Mouse (Mus musculus) forebrain, embryonic 16.5 days (tissue): Measurements from ENCODE around the gene AI413582. TPM values are rescaled to one million over a fixed set of nuclear protein-coding genes. Genes with fewer than 3 reads are reported as not detected.

Experiments
- ATAC-seq: fragments of 200-750 bp; cut with Nextera tagmentation; 2 replicates; pipeline ENCODE4 v1.8.0; 2017; ENCODE audit warnings: mild to moderate bottlenecking, moderate library complexity
- H3K27ac ChIP-seq: fragments of 300-500 bp; sonication (generic); 2 replicates; pipeline ENCODE4 v1.5.1; 2014; ENCODE audit warnings: low read length, control low read depth
- H3K27me3 ChIP-seq: fragments of 300-500 bp; sonication (generic); replicated peaks from 2 replicates; pipeline ENCODE4 v1.6.1; 2014; ENCODE audit warnings: low read length; ENCODE audit not compliant: control insufficient read depth, insufficient read depth
- H3K36me3 ChIP-seq: fragments of 300-500 bp; sonication (generic); 2 replicates; pipeline ENCODE4 v1.6.1; 2014; ENCODE audit not compliant: control insufficient read depth, insufficient read depth
- H3K4me1 ChIP-seq: fragments of 300-500 bp; sonication (generic); replicated peaks from 2 replicates; pipeline ENCODE4 v1.6.1; 2014; ENCODE audit warnings: low read length; ENCODE audit not compliant: control insufficient read depth, insufficient read depth
- H3K4me2 ChIP-seq: fragments of 300-500 bp; sonication (generic); 2 replicates; pipeline ENCODE4 v1.6.1; 2014; ENCODE audit warnings: mild to moderate bottlenecking, low read length, control low read depth
- H3K4me3 ChIP-seq: fragments of 300-500 bp; sonication (generic); replicated peaks from 2 replicates; pipeline ENCODE4 v1.5.1; 2014; ENCODE audit warnings: mild to moderate bottlenecking, low read length, control low read depth
- H3K9ac ChIP-seq: fragments of 300-500 bp; sonication (generic); replicated peaks from 2 replicates; pipeline ENCODE4 v1.6.1; 2014; ENCODE audit warnings: low read depth, low read length, control low read depth
- H3K9me3 ChIP-seq: fragments of 300-500 bp; sonication (generic); 2 replicates; pipeline ENCODE4 v1.6.1; 2016; ENCODE audit warnings: low read length; ENCODE audit not compliant: control insufficient read depth
- WGBS: fragments of 180-500 bp; shearing (Covaris S2); extraction: QIAGEN DNeasy Blood & Tissue Kit; methylation state at CpG from one replicate; pipeline ENCODE4 v1.1.7; 2014; 5-methylcytosine and 5-hydroxymethylcytosine counted together
- polyA plus RNA-seq: library from polyadenylated mRNA; unstranded; fragments of >200 nt; fragmentation: Nextera tagmentation; extraction: Ambion mirVana; gene quantifications from 2 replicates; pipeline ENCODE4 v1.2.1, GENCODE M21; 2015

The AI413582 gene
- polyA plus RNA-seq, 1 experiment from 2014 or later, result 49.8 TPM

DNA sequence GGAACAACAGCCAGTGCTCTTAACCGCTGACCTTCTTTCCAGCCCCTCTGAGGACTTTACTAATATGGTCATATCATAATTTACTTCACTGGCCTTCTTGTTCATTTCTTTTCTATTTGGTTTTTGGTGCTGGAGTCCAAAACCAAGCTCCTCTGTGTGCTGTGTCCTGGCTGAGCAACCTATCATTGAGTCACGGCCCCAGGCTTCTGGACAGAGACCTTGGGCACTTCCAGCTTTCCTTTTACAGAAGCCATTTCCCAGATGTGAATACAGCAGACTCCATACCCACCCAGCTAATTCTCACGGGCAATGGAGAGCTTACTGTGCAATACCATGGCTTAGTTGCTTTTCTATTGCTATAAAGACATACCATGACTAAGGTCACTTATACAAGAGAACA lies 34.7 kb upstream of the AI413582 start:
- peaks cover 36% of the 10 kb centered on the region for H3K4me1 ChIP-seq
- H3K27me3 ChIP-seq, result no peaks in the 10 kb centered on the region
- WGBS, result 87% methylated on average over 3 of the region's 3 CpGs
- peaks cover 7% of the 10 kb centered on the region for H3K36me3 ChIP-seq
- no peak overlapping the region for H3K9ac ChIP-seq
- no peak overlapping the region for H3K4me2 ChIP-seq
- ATAC-seq, result no peak
- H3K9me3 ChIP-seq, result no peaks in the 10 kb centered on the region
- no peak overlapping the region for H3K27ac ChIP-seq
- no peak overlapping the region for H3K4me3 ChIP-seq

DNA sequence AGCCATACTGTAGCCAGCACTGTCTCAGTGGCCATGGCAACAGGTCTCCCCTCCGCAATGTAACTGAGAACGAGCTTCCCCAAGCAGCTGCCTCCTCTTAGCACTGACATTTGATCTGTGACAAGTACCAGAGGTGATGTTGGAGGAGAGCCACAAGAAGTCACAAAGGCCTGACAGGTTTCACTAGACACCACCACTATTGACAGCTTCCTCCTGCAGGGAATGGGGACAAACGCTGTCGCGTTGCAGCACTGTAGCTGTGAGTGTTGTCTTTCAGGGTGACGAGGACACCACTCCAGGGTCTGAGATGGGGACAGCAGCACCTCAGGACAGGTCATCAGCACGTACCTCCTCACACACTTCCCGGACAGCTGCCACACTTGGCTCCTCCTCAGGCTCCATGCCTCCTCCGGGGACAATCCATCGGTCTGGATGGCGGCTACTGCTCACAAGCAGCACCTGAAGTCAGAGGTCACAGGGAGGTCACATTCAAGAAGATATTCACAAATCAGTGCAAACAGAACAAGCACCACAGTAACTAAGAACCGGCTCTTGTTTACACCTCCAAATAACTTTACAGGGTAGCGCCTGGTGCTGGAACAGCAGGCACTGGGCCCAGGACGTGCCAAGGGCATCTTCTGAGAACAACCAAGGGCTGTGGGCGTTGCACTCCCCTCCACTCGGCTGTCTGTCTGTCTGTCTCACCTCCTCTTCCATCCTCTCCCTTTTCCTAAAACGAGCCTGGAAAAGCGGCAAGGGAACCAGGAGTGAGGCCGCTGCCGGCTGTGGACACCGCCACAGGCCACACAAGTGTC lies 31.0 kb upstream of the AI413582 start:
- ATAC-seq, result no peak
- Histone ChIP-seq H3K27ac (no peak overlapping the region), H3K4me2 (no peak overlapping the region), H3K9ac (no peak overlapping the region), H3K4me1 (peaks cover 14% of the 10 kb centered on the region), H3K9me3 (no peaks in the 10 kb centered on the region), H3K36me3 (peaks cover 23% of the 10 kb centered on the region), H3K4me3 (no peak overlapping the region), H3K27me3 (no peaks in the 10 kb centered on the region)
- 83% methylated on average over 21 of the region's 21 CpGs for WGBS

DNA sequence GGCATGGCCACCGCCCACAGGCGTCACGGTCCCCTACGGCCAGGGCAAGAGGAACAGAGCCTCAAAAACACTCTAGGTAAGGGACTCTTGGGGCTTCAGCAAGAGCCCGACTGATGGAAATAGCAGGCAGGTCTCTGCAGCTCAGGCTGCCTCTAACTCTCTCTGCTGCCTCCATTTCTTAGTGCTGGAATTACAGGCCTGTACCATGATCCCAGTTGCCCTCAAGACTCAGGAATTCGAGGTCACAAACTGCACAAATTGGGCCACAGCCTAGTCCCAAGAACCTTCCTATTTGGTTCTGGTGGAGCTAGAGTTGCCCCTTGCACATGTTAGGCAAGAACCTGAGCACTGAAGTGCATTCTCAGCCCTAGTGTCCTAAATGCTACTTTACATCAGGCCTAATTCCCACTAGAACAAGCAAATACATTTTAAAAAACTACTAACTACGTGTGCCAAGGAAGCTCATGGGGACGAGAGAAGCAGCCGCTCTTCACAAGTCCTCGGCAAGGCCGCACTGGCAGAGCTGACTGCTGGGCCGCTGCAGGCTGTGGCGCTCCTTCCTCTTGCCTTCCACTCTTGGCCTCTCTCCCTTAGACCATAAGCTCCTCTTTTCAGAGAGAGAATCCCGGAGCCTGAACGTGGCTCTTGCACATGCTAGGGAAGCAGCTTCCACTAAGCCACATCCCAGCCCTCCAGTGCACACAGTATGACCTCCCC lies 30.3 kb upstream of the AI413582 start:
- no peak overlapping the region for H3K9ac ChIP-seq
- H3K4me1 ChIP-seq, result peaks cover 7% of the 10 kb centered on the region
- H3K4me3 ChIP-seq, result no peak overlapping the region
- WGBS, result 88% methylated on average over 15 of the region's 15 CpGs
- no peaks in the 10 kb centered on the region for H3K27me3 ChIP-seq
- peaks cover 26% of the 10 kb centered on the region for H3K36me3 ChIP-seq
- no peak overlapping the region for H3K27ac ChIP-seq
- no peak overlapping the region for H3K4me2 ChIP-seq
- no peak for ATAC-seq
- H3K9me3 ChIP-seq, result no peaks in the 10 kb centered on the region

DNA sequence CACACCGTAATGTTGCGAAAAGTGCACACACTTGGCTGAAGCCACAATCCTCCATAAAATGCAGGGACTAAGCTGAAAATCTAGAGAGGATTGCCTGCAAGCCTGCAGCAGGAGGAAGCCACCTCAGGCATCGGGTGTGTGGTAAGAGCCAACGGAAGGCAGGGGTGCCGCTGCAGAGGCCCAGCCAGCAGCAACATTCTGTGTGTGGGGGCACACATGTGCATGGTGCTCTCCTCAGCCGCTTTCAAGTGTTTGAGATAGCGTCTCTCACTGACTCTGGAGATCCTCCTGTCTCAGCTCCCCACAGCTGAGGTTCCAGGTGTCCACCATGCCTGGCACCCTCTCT lies 27.0 kb upstream of the AI413582 start:
- peaks cover 26% of the 10 kb centered on the region for H3K36me3 ChIP-seq
- H3K27ac ChIP-seq, result no peak overlapping the region
- 98% methylated on average over 7 of the region's 7 CpGs for WGBS
- H3K9me3 ChIP-seq, result no peaks in the 10 kb centered on the region
- peaks cover 4% of the 10 kb centered on the region for H3K4me1 ChIP-seq
- no peak for ATAC-seq
- no peak overlapping the region for H3K4me3 ChIP-seq
- H3K27me3 ChIP-seq, result no peaks in the 10 kb centered on the region
- no peak overlapping the region for H3K9ac ChIP-seq
- no peak overlapping the region for H3K4me2 ChIP-seq

DNA sequence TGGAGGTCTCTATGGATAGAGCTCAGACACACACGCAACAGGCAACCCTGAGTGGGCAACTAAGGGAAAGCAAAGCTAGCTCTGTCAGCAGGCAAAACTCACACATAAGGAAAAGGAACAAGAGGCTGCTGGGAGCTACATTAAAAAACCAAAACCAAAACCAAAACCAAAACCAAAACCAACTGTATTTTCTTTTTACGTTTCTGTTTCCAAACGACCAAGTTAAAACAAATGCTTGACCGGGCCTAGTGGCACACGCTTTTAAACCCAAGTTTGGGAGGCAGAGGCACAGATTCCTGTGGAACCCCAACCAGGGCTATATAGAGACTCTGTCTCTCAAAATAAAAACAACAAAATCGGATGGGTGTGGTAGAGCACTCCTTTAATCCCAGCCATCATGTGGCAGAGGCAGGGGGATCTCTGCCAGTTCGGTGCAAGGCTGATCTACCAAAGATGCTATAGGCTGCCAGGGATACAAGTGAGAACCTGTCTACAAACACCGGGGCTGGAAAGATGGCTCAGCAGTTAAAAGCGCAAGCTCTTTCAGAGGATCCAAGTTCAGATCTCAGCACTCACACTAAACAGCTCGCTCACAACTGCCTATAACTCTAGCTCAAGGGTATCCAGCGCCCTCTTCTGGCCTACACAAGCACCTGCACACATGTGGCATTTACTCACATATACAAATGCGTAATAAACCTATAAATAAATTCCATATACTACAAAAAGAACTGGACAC lies 26.4 kb upstream of the AI413582 start:
- Histone ChIP-seq H3K27ac (no peak overlapping the region), H3K36me3 (peaks cover 28% of the 10 kb centered on the region), H3K27me3 (no peaks in the 10 kb centered on the region), H3K4me3 (no peak overlapping the region), H3K9me3 (no peaks in the 10 kb centered on the region), H3K4me1 (peaks cover 6% of the 10 kb centered on the region), H3K4me2 (no peak overlapping the region), H3K9ac (no peak overlapping the region)
- no peak for ATAC-seq
- 89% methylated on average over 12 of the region's 12 CpGs for WGBS

DNA sequence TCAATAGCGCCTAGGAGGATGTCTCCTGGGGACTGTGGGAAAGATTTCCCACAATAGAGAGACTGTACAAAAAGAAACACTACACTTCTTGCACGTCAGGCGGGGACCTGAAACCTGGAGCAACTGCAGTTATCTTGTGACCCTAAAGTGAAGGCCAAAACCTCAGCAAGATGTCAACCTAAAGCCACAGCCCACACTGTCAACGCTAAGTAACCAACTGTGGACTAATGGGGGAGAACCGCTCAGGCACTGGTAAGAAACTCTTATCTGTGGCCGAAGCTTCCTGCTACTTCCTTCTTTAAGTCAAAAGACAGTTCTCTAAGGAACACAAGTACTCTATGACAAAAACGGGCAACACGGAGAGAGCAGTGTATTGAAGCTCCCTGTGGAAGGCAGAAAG lies 22.7 kb upstream of the AI413582 start:
- no peak overlapping the region for H3K4me2 ChIP-seq
- ATAC-seq, result no peak
- H3K27ac ChIP-seq, result no peak overlapping the region
- H3K4me3 ChIP-seq, result no peak overlapping the region
- H3K36me3 ChIP-seq, result peaks cover 16% of the 10 kb centered on the region
- no peak overlapping the region for H3K9ac ChIP-seq
- peaks cover 6% of the 10 kb centered on the region for H3K4me1 ChIP-seq
- WGBS, result 82% methylated on average over 8 of the region's 8 CpGs
- H3K27me3 ChIP-seq, result no peaks in the 10 kb centered on the region
- no peaks in the 10 kb centered on the region for H3K9me3 ChIP-seq

DNA sequence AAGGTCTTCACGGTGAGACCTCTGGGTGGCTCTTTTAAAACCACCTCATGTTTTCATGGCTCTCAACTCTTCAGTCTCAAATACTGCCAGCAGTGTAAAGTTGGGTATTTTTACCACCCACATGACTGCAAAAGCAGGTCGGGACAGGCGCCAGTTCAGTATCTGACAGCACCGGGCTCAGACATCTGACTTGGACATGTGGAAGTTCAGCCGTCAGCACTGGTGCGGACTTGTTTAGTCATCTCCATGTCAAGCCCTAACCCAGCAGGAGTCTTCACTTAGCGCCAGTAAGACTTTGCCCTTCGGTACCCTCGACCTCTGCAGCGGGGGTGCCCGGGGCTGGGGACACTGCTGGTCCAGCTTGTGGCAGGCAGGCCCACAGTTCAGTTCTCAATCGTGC lies 21.7 kb upstream of the AI413582 start:
- no peaks in the 10 kb centered on the region for H3K9me3 ChIP-seq
- H3K4me1 ChIP-seq, result peaks cover 6% of the 10 kb centered on the region
- no peak overlapping the region for H3K4me3 ChIP-seq
- 83% methylated on average over 12 of the region's 12 CpGs for WGBS
- H3K27ac ChIP-seq, result no peak overlapping the region
- H3K9ac ChIP-seq, result no peak overlapping the region
- H3K27me3 ChIP-seq, result no peaks in the 10 kb centered on the region
- H3K36me3 ChIP-seq, result peaks cover 10% of the 10 kb centered on the region
- H3K4me2 ChIP-seq, result no peak overlapping the region
- ATAC-seq, result no peak

DNA sequence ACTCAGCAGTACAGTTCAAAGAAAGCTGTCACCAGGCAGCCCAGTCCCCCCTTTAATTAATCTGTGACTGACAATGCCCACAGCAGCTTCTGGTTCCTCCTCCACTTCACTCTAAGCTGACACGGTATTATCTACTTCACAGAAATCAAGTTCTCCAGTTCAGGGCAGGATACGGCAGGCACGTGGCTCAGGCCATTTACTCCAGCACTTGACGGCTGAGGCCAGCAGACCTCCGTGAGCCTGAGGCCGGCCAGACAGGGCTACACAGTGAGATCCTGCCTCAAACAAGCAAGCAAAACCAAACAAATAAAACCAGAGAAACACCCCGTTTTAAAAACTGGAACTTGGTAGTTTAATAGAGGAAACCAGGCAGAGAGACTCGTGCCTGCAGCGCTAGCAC lies 21.1 kb upstream of the AI413582 start:
- Histone ChIP-seq H3K9me3 (no peaks in the 10 kb centered on the region), H3K4me2 (no peak overlapping the region), H3K4me1 (peaks cover 6% of the 10 kb centered on the region), H3K9ac (no peak overlapping the region), H3K27me3 (no peaks in the 10 kb centered on the region), H3K4me3 (no peak overlapping the region), H3K36me3 (peaks cover 15% of the 10 kb centered on the region), H3K27ac (no peak overlapping the region)
- WGBS, result 69% methylated on average over 9 of the region's 9 CpGs
- ATAC-seq, result no peak

DNA sequence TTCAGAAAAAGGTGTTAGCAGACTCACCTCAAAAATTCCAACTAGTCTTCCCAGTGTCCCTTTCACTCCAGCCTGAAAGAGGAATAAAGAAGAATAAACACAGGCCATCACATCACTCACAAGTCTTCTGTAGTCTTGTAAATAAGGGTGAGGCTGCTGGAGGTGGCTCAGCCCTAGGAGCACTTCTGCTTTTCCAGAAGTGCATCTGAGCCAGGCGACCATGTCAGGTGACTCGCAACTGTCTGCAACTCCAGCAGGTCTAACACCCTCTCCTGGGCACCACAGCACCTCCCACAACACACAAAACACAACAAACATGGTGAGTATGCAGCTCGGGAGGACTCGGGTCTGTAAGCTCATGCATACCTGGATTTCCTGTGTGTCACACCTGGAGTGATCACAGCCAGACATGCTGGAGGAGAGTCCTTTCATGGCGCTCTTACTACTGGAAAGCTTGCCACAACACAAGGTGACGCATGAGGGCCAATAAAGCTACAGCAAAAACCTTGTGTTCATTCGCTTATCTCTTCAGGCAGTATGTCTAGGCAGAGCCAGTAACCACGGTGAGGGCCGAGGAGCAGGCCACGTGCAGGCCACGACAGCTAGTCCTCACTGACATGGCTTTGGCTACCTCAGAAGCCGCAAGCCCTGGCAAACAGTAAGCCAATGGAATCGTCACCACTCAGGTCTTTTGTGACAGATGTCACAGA lies 17.8 kb upstream of the AI413582 start:
- no peak for ATAC-seq
- H3K4me2 ChIP-seq, result no peak overlapping the region
- no peaks in the 10 kb centered on the region for H3K27me3 ChIP-seq
- H3K9me3 ChIP-seq, result no peaks in the 10 kb centered on the region
- H3K4me1 ChIP-seq, result peaks cover 9% of the 10 kb centered on the region
- H3K27ac ChIP-seq, result no peak overlapping the region
- peaks cover 21% of the 10 kb centered on the region for H3K36me3 ChIP-seq
- 94% methylated on average over 13 of the region's 13 CpGs for WGBS
- H3K4me3 ChIP-seq, result no peak overlapping the region
- no peak overlapping the region for H3K9ac ChIP-seq
